Mouse (Mus musculus) Muller cell, postnatal 12 days (primary cell): ENCODE results near the gene Zmat5.
A peak's percentile ranks its signal among the peaks of the same experiment; 100 is the strongest.

ENCODE experiments used
- DNase-seq: peaks from one replicate; pipeline ENCODE4 v3.0.0-alpha.2; 2015; ENCODE audit errors: inconsistent ontology term

The Zmat5 gene

GRCm38 (mm10) chr11:4736355-4736754 lies 31.9 kb downstream of the Zmat5 start:
- no peak for DNase-seq

GRCm38 (mm10) chr11:4737682-4738081 lies 33.2 kb downstream of the Zmat5 start:
- no peak for DNase-seq

- DNase-seq: no peak
These were observed 34.2 kb downstream of the Zmat5 start for GRCm38 (mm10) chr11:4738719-4739118.

- no peak for DNase-seq
These were observed 36.3 kb downstream of the Zmat5 start for GRCm38 (mm10) chr11:4740785-4741184.

GRCm38 (mm10) chr11:4744691-4745090 lies 40.2 kb downstream of the Zmat5 start:
- DNase-seq: no peak

GRCm38 (mm10) chr11:4745969-4746368 lies 41.5 kb downstream of the Zmat5 start:
- peak; percentile 26 for DNase-seq

- no peak for DNase-seq
These were observed 42.3 kb downstream of the Zmat5 start, which contains the start of gene Cabp7 for GRCm38 (mm10) chr11:4746733-4747132. Cabp7 (minus strand) TSS chr11:4746778.

GRCm38 (mm10) chr11:4747285-4747684 lies 42.8 kb downstream of the Zmat5 start:
- DNase-seq: no peak

GRCm38 (mm10) chr11:4750263-4750662 lies 45.8 kb downstream of the Zmat5 start:
- DNase-seq: peak; percentile 81

GRCm38 (mm10) chr11:4752836-4753235 lies 48.4 kb downstream of the Zmat5 start:
- no peak for DNase-seq

GRCm38 (mm10) chr11:4754036-4754435 lies 49.6 kb downstream of the Zmat5 start:
- DNase-seq: no peak

- no peak for DNase-seq
These were observed 50.4 kb downstream of the Zmat5 start for GRCm38 (mm10) chr11:4754867-4755266.

- no peak for DNase-seq
These were observed 52.0 kb downstream of the Zmat5 start for GRCm38 (mm10) chr11:4756460-4756859.

- no peak for DNase-seq
These were observed 52.7 kb downstream of the Zmat5 start for GRCm38 (mm10) chr11:4756984-4757788.

GRCm38 (mm10) chr11:4757789-4758158 lies 53.3 kb downstream of the Zmat5 start:
- no peak for DNase-seq

GRCm38 (mm10) chr11:4760438-4760837 lies 56.0 kb downstream of the Zmat5 start:
- DNase-seq: peak; percentile 68

- DNase-seq: no peak
These were observed 57.5 kb downstream of the Zmat5 start for GRCm38 (mm10) chr11:4761991-4762390.

- no peak for DNase-seq
These were observed 58.0 kb downstream of the Zmat5 start for GRCm38 (mm10) chr11:4762511-4762910.

- DNase-seq: no peak
These were observed 59.2 kb downstream of the Zmat5 start for GRCm38 (mm10) chr11:4763631-4764030.

GRCm38 (mm10) chr11:4764476-4764875 lies 60.0 kb downstream of the Zmat5 start:
- DNase-seq: no peak

GRCm38 (mm10) chr11:4768399-4768798 lies 63.9 kb downstream of the Zmat5 start:
- DNase-seq: no peak

- DNase-seq: no peak
These were observed 64.8 kb downstream of the Zmat5 start for GRCm38 (mm10) chr11:4769293-4769692.

GRCm38 (mm10) chr11:4769881-4770280 lies 65.4 kb downstream of the Zmat5 start:
- DNase-seq: no peak

GRCm38 (mm10) chr11:4771756-4772155 lies 67.3 kb downstream of the Zmat5 start:
- DNase-seq: peak; percentile 72
